Comparison of ENCODE assay signal across 8 mouse cellular contexts in the genomic region with DNA sequence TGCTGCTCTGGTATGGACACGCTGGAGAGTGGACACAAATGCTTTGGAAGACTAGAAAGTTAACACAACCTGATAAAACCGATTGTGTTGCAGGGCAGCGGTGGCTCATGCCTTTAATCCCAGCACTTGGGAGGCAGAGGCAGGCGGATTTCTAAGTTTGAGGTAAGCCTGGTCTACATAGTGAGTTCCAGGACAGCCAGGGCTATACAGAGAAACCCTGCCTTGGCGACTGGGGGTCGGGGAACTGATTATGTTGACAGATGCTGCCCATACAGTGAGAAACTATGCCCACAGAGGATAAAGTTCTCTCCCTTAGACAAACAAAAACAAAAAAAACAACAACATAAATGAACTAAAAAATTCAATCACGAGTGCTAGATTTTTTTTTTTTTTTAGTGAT. TPM values are rescaled to one million over a fixed set of nuclear protein-coding genes. Genes with fewer than 3 reads are reported as not detected.
A peak's percentile ranks its signal among the peaks of the same experiment; 100 is the strongest.
DNase-seq lines count a peak whose midpoint lies in the region; ATAC-seq and TF ChIP-seq lines count a peak whose summit lies in the region.

No protein-coding gene starts in this region.

- DNase-seq in layer of hippocampus, adult 2 months (ENCODE audit: low spot score in 2 of 2) = no peak
- DNase-seq in layer of hippocampus, adult 9-10 months (ENCODE audit: low spot score) = no peak
- DNase-seq in embryo, embryonic 10 days (ENCODE audit: low spot score) = no peak
- DNase-seq in urinary bladder, postnatal 14 days (ENCODE audit: low spot score) = no peak
- DNase-seq in adrenal gland, adult 18-20 months (ENCODE audit: low spot score in 2 of 2) = no peak

- H3K27ac ChIP-seq in layer of hippocampus, adult 2 months = peak overlapping the region; percentile 89
- H3K27ac ChIP-seq in embryonic facial prominence, embryonic 15.5 days (replicated peaks) = no peak overlapping the region
- H3K27ac ChIP-seq in intestine, embryonic 15.5 days = no peak overlapping the region
- no peak overlapping the region for H3K27ac ChIP-seq in neural tube, embryonic 12.5 days

- no peak overlapping the region for H3K9ac ChIP-seq in embryonic facial prominence, embryonic 15.5 days
- no peak overlapping the region for H3K9ac ChIP-seq in intestine, embryonic 15.5 days
- H3K9ac ChIP-seq in neural tube, embryonic 12.5 days = peak overlapping the region; percentile 86; the same call in 1 of the 2 replicates

- H3K4me3 ChIP-seq in layer of hippocampus, adult 2 months = peak overlapping the region; percentile 87
- peak overlapping the region; percentile 79 for H3K4me3 ChIP-seq in embryonic facial prominence, embryonic 15.5 days (replicated peaks)
- H3K4me3 ChIP-seq in intestine, embryonic 15.5 days (replicated peaks) = peak overlapping the region; percentile 85
- peak overlapping the region; percentile 71 for H3K4me3 ChIP-seq in neural tube, embryonic 12.5 days

- 44% methylated on average over 7 of the region's 7 CpGs for WGBS in embryonic facial prominence, embryonic 15.5 days
- 40% methylated on average over 7 of the region's 7 CpGs for WGBS in intestine, embryonic 15.5 days
- WGBS in neural tube, embryonic 12.5 days = 47% methylated on average over 7 of the region's 7 CpGs

- no peak for ATAC-seq in embryonic facial prominence, embryonic 15.5 days (ENCODE audit: insufficient number of reproducible peaks, low FRiP score, low TSS enrichment, low read depth)
- no peak; the same call in 1 of the 2 replicates for ATAC-seq in intestine, embryonic 15.5 days
- no peak; the same call in 1 of the 2 replicates for ATAC-seq in neural tube, embryonic 12.5 days (ENCODE audit: low FRiP score, low read depth)

- H3K4me1 ChIP-seq in embryonic facial prominence, embryonic 15.5 days = peaks cover 22% of the 10 kb centered on the region
- H3K4me1 ChIP-seq in intestine, embryonic 15.5 days (replicated peaks) = peaks cover 10% of the 10 kb centered on the region; the same call in 1 of the 2 replicates
- H3K4me1 ChIP-seq in neural tube, embryonic 12.5 days = peaks cover 20% of the 10 kb centered on the region

- no peaks in the 10 kb centered on the region for H3K27me3 ChIP-seq in embryonic facial prominence, embryonic 15.5 days
- H3K27me3 ChIP-seq in intestine, embryonic 15.5 days (replicated peaks) = no peaks in the 10 kb centered on the region
- no peaks in the 10 kb centered on the region for H3K27me3 ChIP-seq in neural tube, embryonic 12.5 days (replicated peaks)

- H3K4me2 ChIP-seq in embryonic facial prominence, embryonic 15.5 days (replicated peaks) = peak overlapping the region; percentile 56
- peak overlapping the region; percentile 67 for H3K4me2 ChIP-seq in intestine, embryonic 15.5 days (replicated peaks)
- peak overlapping the region; percentile 78 for H3K4me2 ChIP-seq in neural tube, embryonic 12.5 days (replicated peaks)

- peaks cover 10% of the 10 kb centered on the region for H3K36me3 ChIP-seq in embryonic facial prominence, embryonic 15.5 days
- peaks cover 8% of the 10 kb centered on the region for H3K36me3 ChIP-seq in intestine, embryonic 15.5 days
- peaks cover 12% of the 10 kb centered on the region for H3K36me3 ChIP-seq in neural tube, embryonic 12.5 days

- no peak for TF ChIP-seq CTCF in layer of hippocampus, adult 2 months (conservative IDR thresholded peaks at IDR 0.05)

- no peaks in the 10 kb centered on the region for H3K9me3 ChIP-seq in embryonic facial prominence, embryonic 15.5 days (replicated peaks)
- no peaks in the 10 kb centered on the region for H3K9me3 ChIP-seq in intestine, embryonic 15.5 days
- H3K9me3 ChIP-seq in neural tube, embryonic 12.5 days = no peaks in the 10 kb centered on the region

RNA-seq across cellular contexts. Expression of gene Ccdc34, which starts 0.5 kb away (rescaled TPM):
- total RNA-seq in layer of hippocampus, adult 2 months (2021) = 10 to 100 TPM; 16.3 to 20.1 TPM
- polyA plus RNA-seq in embryonic facial prominence, embryonic 15.5 days (2015; fragmentation: Nextera tagmentation; extraction: Ambion mirVana) = 47.1 and 48.2 TPM in 2 replicates
- 45.8 and 51.1 TPM in 2 replicates for polyA plus RNA-seq in intestine, embryonic 15.5 days (2015; fragmentation: Nextera tagmentation; extraction: Ambion mirVana)
- polyA plus RNA-seq in neural tube, embryonic 12.5 days (2016; fragmentation: Nextera tagmentation; extraction: Ambion mirVana) = 51.3 and 55.6 TPM in 2 replicates
- 1 to 10 TPM; 5.6 to 6.4 TPM for total RNA-seq in adrenal gland, adult 18-20 months (2021)
